Mouse (Mus musculus) heart, postnatal 0 days (tissue): ENCODE results near the gene Gpr68. TPM values are rescaled to one million over a fixed set of nuclear protein-coding genes. Genes with fewer than 3 reads are reported as not detected.

Experiments used
- ATAC-seq: fragments of 200-750 bp; cut with Nextera tagmentation; 2 replicates; pipeline ENCODE4 v1.8.0; 2017; ENCODE audit warnings: low read depth, moderate number of reproducible peaks, moderate library complexity; ENCODE audit not compliant: insufficient read depth
- DNase-seq: peaks from one replicate; pipeline ENCODE4 v3.0.0-alpha.2; 2016; ENCODE audit warnings: low spot score
- H3K27ac ChIP-seq: fragments of 300-500 bp; sonication (generic); 2 replicates; pipeline ENCODE4 v1.5.1; 2014; ENCODE audit warnings: low read depth, mild to moderate bottlenecking
- H3K27me3 ChIP-seq: fragments of 300-500 bp; sonication (generic); 2 replicates; pipeline ENCODE4 v1.6.1; 2014; ENCODE audit warnings: low read length, mixed read lengths; ENCODE audit not compliant: control insufficient read depth, insufficient read depth
- H3K36me3 ChIP-seq: fragments of 300-500 bp; sonication (generic); replicated peaks from 2 replicates; pipeline ENCODE4 v1.6.1; 2014; ENCODE audit warnings: low read length, mixed read lengths; ENCODE audit not compliant: control insufficient read depth, insufficient read depth
- H3K4me1 ChIP-seq: fragments of 300-500 bp; sonication (generic); 2 replicates; pipeline ENCODE4 v1.6.1; 2014; ENCODE audit warnings: antibody characterized with exemption; ENCODE audit not compliant: control insufficient read depth, insufficient read depth
- H3K4me2 ChIP-seq: fragments of 300-500 bp; sonication (generic); 2 replicates; pipeline ENCODE4 v1.6.1; 2014; ENCODE audit warnings: low read depth, mild to moderate bottlenecking, low read length, moderate library complexity
- H3K4me3 ChIP-seq: fragments of 300-500 bp; sonication (generic); 2 replicates; pipeline ENCODE4 v1.5.1; 2014; ENCODE audit warnings: low read depth, low read length
- H3K9ac ChIP-seq: fragments of 300-500 bp; sonication (generic); replicated peaks from 2 replicates; pipeline ENCODE4 v1.6.1; 2014; ENCODE audit warnings: low read depth, low read length, mixed read lengths
- H3K9me3 ChIP-seq: fragments of 300-500 bp; sonication (generic); replicated peaks from 2 replicates; pipeline ENCODE4 v1.6.1; 2016; ENCODE audit warnings: low read length; ENCODE audit not compliant: control insufficient read depth
- CTCF ChIP-seq: IDR thresholded peaks from 2 replicates; pipeline ENCODE4 v1.5.1; 2016; ENCODE audit warnings: antibody characterized with exemption, control low read depth, low read depth
- EP300 ChIP-seq: IDR thresholded peaks from 2 replicates; pipeline ENCODE4 v1.6.1; 2016; ENCODE audit warnings: antibody characterized with exemption, low read depth
- WGBS: fragments of 180-500 bp; shearing (Covaris S2); extraction: QIAGEN DNeasy Blood & Tissue Kit; methylation state at CpG from one replicate; pipeline ENCODE4 v1.1.7; 2014; 5-methylcytosine and 5-hydroxymethylcytosine counted together
- polyA plus RNA-seq: library from polyadenylated mRNA; unstranded; fragments of >200 nt; fragmentation: Nextera tagmentation; extraction: Ambion mirVana; gene quantifications from 2 replicates; pipeline ENCODE4 v1.2.1, GENCODE M21; 2015
- total RNA-seq: library from RNA; depleted of rRNA; stranded (reverse); fragments of >200 nt; gene quantifications from 2 replicates; pipeline ENCODE4 v1.2.3, GENCODE M21; 2014; ENCODE audit warnings: low replicate concordance

Gpr68 gene
- total and polyA plus RNA-seq, 2 experiments from 2014 or later: 2.0 to 2.5 TPM

GRCm38 (mm10) chr12:100901386-100901785, 6.6 kb downstream of the Gpr68 start:
- H3K9ac ChIP-seq: no peak overlapping the region
- no peak for DNase-seq
- no peak overlapping the region for H3K27ac ChIP-seq
- no peak overlapping the region for H3K4me2 ChIP-seq
- H3K4me1 ChIP-seq: no peaks in the 10 kb centered on the region
- ATAC-seq: no peak
- no peak overlapping the region for H3K4me3 ChIP-seq
- no peaks in the 10 kb centered on the region for H3K9me3 ChIP-seq
- peaks cover 33% of the 10 kb centered on the region for H3K27me3 ChIP-seq
- TF ChIP-seq EP300: no peak
- TF ChIP-seq CTCF: no peak
- H3K36me3 ChIP-seq: no peaks in the 10 kb centered on the region
- WGBS: 67% methylated on average over 6 of the region's 6 CpGs

GRCm38 (mm10) chr12:100900901-100901300, 7.1 kb downstream of the Gpr68 start:
- H3K36me3 ChIP-seq: no peaks in the 10 kb centered on the region
- no peak overlapping the region for H3K4me2 ChIP-seq
- H3K4me1 ChIP-seq: no peaks in the 10 kb centered on the region
- H3K9ac ChIP-seq: no peak overlapping the region
- DNase-seq (no peak), ATAC-seq (no peak)
- H3K27ac ChIP-seq: no peak overlapping the region
- H3K9me3 ChIP-seq: no peaks in the 10 kb centered on the region
- TF ChIP-seq CTCF (no peak), EP300 (no peak)
- no peak overlapping the region for H3K4me3 ChIP-seq
- WGBS: 76% methylated on average over 6 of the region's 6 CpGs
- peaks cover 33% of the 10 kb centered on the region for H3K27me3 ChIP-seq

GRCm38 (mm10) chr12:100899111-100899640, 8.8 kb downstream of the Gpr68 start:
- no peak for TF ChIP-seq EP300
- no peak for TF ChIP-seq CTCF
- H3K9ac ChIP-seq: no peak overlapping the region
- peaks cover 33% of the 10 kb centered on the region for H3K27me3 ChIP-seq
- peak overlapping the region; percentile 62 for H3K4me2 ChIP-seq
- H3K36me3 ChIP-seq: no peaks in the 10 kb centered on the region
- no peaks in the 10 kb centered on the region for H3K4me1 ChIP-seq
- DNase-seq (no peak), ATAC-seq (peak; percentile 20; the same call in 1 of the 2 replicates)
- H3K9me3 ChIP-seq: no peaks in the 10 kb centered on the region
- H3K4me3 ChIP-seq: peak overlapping the region; percentile 32
- 2% methylated on average over 30 of the region's 30 CpGs for WGBS
- no peak overlapping the region for H3K27ac ChIP-seq

GRCm38 (mm10) chr12:100897736-100898650, 10.0 kb downstream of the Gpr68 start:
- Histone ChIP-seq H3K4me3 (no peak overlapping the region), H3K4me2 (peak overlapping the region; percentile 62; the same call in 1 of the 2 replicates)
- ATAC-seq: no peak

GRCm38 (mm10) chr12:100896661-100897060, 11.3 kb downstream of the Gpr68 start:
- DNase-seq: no peak
- Histone ChIP-seq H3K4me2 (no peak overlapping the region), H3K4me3 (no peak overlapping the region), H3K4me1 (no peaks in the 10 kb centered on the region), H3K36me3 (no peaks in the 10 kb centered on the region), H3K27me3 (peaks cover 33% of the 10 kb centered on the region), H3K27ac (no peak overlapping the region), H3K9me3 (no peaks in the 10 kb centered on the region), H3K9ac (no peak overlapping the region)
- TF ChIP-seq EP300 (no peak), CTCF (no peak)
- no peak for ATAC-seq
- WGBS: 33% methylated on average over 3 of the region's 3 CpGs

More at GRCm38 (mm10) chr12:100897736-100898650, 10.0 kb downstream of the Gpr68 start:
- DNase-seq: no peak
- Histone ChIP-seq H3K9ac (no peak overlapping the region), H3K9me3 (no peaks in the 10 kb centered on the region), H3K27ac (no peak overlapping the region), H3K4me1 (no peaks in the 10 kb centered on the region), H3K36me3 (no peaks in the 10 kb centered on the region), H3K27me3 (peaks cover 33% of the 10 kb centered on the region)
- TF ChIP-seq EP300 (no peak), CTCF (no peak)
- 55% methylated on average over 12 of the region's 12 CpGs for WGBS
